Mouse (Mus musculus): ENCODE results near the gene Fgf3. TPM values are rescaled to one million over a fixed set of nuclear protein-coding genes. Genes with fewer than 3 reads are reported as not detected.
A peak's percentile ranks its signal among the peaks of the same experiment; 100 is the strongest.

Fgf3 gene
- polyA plus RNA-seq (2015; fragmentation: Nextera tagmentation; extraction: Ambion mirVana): 0.58 and 0.87 TPM in 2 replicates

- Histone ChIP-seq H3K9ac (replicated peaks; ENCODE audit: low read length) (peak within 1 kb of the TSS; percentile 50; the same call in 1 of the 2 replicates), H3K36me3 (ENCODE audit: insufficient read depth, low read length) (no peaks in the 10 kb centered on the region), H3K4me2 (replicated peaks; ENCODE audit: low read depth, low read length) (peak within 1 kb of the TSS; percentile 72), H3K4me3 (ENCODE audit: low read length) (peak within 1 kb of the TSS; percentile 49), H3K27me3 (ENCODE audit: insufficient read depth, low read length) (peaks cover 66% of the 10 kb centered on the region), H3K4me1 (ENCODE audit: insufficient read depth, low read length) (peaks cover 12% of the 10 kb centered on the region), H3K9me3 (ENCODE audit: low read length) (no peaks in the 10 kb centered on the region), H3K27ac (ENCODE audit: low read length) (no peak within 1 kb of the TSS)
- WGBS: 2% methylated on average over 40 of the region's 43 CpGs
- ATAC-seq (ENCODE audit: low FRiP score, low TSS enrichment): no peak
These were observed at the start of gene Fgf3 for GRCm38 (mm10) chr7:144837891-144838488. Gene Fgf3 (plus strand): TSS chr7:144838083.

DNA sequence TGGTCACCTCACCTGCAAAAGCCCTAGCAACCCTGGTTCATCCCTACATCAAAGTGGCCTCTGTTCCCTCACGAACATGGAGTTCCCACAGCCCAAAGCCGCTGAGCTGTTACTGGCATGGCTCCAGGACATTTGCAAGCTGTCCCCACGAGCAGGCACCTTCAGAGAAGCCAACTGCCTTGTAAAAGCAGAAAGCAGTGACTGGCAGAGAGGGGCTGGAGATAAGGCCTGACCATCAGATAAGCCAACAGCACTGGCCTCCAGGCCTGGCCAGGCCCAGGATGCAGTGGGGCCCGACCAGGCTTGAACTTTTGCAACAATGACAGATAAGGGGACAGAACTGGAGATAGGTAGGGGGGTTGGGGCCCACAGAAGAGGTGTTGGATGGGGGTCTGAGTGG is 49.3 kb upstream of the Fgf3 start:
- ATAC-seq (ENCODE audit: low FRiP score, low TSS enrichment): no peak; the same call in 1 of the 2 replicates
- H3K4me2 ChIP-seq (replicated peaks; ENCODE audit: low read depth, low read length): no peak overlapping the region
- no peak overlapping the region for H3K9ac ChIP-seq (replicated peaks; ENCODE audit: low read length)
- no peak overlapping the region for H3K4me3 ChIP-seq (ENCODE audit: low read length)
- no peaks in the 10 kb centered on the region for H3K36me3 ChIP-seq (ENCODE audit: insufficient read depth, low read length)
- no peak overlapping the region for H3K27ac ChIP-seq (ENCODE audit: low read length)
- WGBS: 32% methylated on average over 4 of the region's 4 CpGs
- H3K27me3 ChIP-seq (ENCODE audit: insufficient read depth, low read length): 0 out of 2 replicates have a peak, but pooled peaks cover 3% of the 10 kb centered on the region
- no peaks in the 10 kb centered on the region for H3K9me3 ChIP-seq (ENCODE audit: low read length)
- no peaks in the 10 kb centered on the region for H3K4me1 ChIP-seq (ENCODE audit: insufficient read depth, low read length)

- Histone ChIP-seq H3K27ac (ENCODE audit: low read length) (no peak overlapping the region), H3K36me3 (ENCODE audit: insufficient read depth, low read length) (no peaks in the 10 kb centered on the region), H3K27me3 (ENCODE audit: insufficient read depth, low read length) (0 out of 2 replicates have a peak, but pooled peaks cover 3% of the 10 kb centered on the region), H3K4me1 (ENCODE audit: insufficient read depth, low read length) (no peaks in the 10 kb centered on the region), H3K9me3 (ENCODE audit: low read length) (no peaks in the 10 kb centered on the region), H3K9ac (replicated peaks; ENCODE audit: low read length) (0 out of 2 replicates have a peak overlapping the region, but pooled peaks have one; percentile 22), H3K4me2 (replicated peaks; ENCODE audit: low read depth, low read length) (peak overlapping the region; percentile 48), H3K4me3 (ENCODE audit: low read length) (peak overlapping the region; percentile 34)
- ATAC-seq (ENCODE audit: low FRiP score, low TSS enrichment): no peak
- 43% methylated on average over 36 of the region's 36 CpGs for WGBS
These were observed 48.0 kb upstream of the Fgf3 start for GRCm38 (mm10) chr7:144789601-144790556.

- 87% methylated on average over 7 of the region's 7 CpGs for WGBS
These were observed 46.5 kb upstream of the Fgf3 start for GRCm38 (mm10) chr7:144791426-144791825.

DNA sequence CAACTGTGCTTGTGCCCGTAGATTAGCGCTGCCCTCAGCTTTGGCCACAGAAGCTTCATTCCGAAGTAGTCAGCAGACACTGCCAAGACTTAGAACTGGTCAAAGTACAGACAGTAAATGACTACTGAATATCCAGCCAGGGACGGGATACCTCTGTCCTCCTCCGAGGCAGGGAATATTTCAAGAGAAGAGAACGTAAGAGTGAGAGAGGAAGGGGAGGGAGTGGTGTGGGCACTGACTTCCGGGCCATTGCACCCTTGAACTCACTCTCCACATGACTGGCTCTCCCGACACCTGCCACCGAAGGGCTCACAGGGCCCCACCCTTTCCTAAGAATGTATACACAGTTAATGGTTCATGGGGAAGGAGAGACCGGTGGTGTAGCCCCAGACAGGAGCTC is 44.6 kb upstream of the Fgf3 start:
- H3K9me3 ChIP-seq (ENCODE audit: low read length): no peaks in the 10 kb centered on the region
- no peaks in the 10 kb centered on the region for H3K27me3 ChIP-seq (ENCODE audit: insufficient read depth, low read length)
- no peak overlapping the region for H3K4me3 ChIP-seq (ENCODE audit: low read length)
- no peak overlapping the region for H3K9ac ChIP-seq (replicated peaks; ENCODE audit: low read length)
- no peaks in the 10 kb centered on the region for H3K4me1 ChIP-seq (ENCODE audit: insufficient read depth, low read length)
- no peaks in the 10 kb centered on the region for H3K36me3 ChIP-seq (ENCODE audit: insufficient read depth, low read length)
- no peak overlapping the region for H3K4me2 ChIP-seq (replicated peaks; ENCODE audit: low read depth, low read length)
- peak; percentile 55; the same call in 1 of the 2 replicates for ATAC-seq (ENCODE audit: low FRiP score, low TSS enrichment)
- WGBS: 50% methylated on average over 10 of the region's 10 CpGs
- H3K27ac ChIP-seq (ENCODE audit: low read length): 0 out of 2 replicates have a peak overlapping the region, but pooled peaks have one; percentile 11

More at GRCm38 (mm10) chr7:144791426-144791825, 46.5 kb upstream of the Fgf3 start:
- Histone ChIP-seq H3K36me3 (ENCODE audit: insufficient read depth, low read length) (no peaks in the 10 kb centered on the region), H3K27me3 (ENCODE audit: insufficient read depth, low read length) (0 out of 2 replicates have a peak, but pooled peaks cover 3% of the 10 kb centered on the region), H3K9ac (replicated peaks; ENCODE audit: low read length) (no peak overlapping the region), H3K27ac (ENCODE audit: low read length) (no peak overlapping the region), H3K4me3 (ENCODE audit: low read length) (no peak overlapping the region), H3K9me3 (ENCODE audit: low read length) (no peaks in the 10 kb centered on the region), H3K4me1 (ENCODE audit: insufficient read depth, low read length) (no peaks in the 10 kb centered on the region), H3K4me2 (replicated peaks; ENCODE audit: low read depth, low read length) (no peak overlapping the region)
- ATAC-seq (ENCODE audit: low FRiP score, low TSS enrichment): no peak

DNA sequence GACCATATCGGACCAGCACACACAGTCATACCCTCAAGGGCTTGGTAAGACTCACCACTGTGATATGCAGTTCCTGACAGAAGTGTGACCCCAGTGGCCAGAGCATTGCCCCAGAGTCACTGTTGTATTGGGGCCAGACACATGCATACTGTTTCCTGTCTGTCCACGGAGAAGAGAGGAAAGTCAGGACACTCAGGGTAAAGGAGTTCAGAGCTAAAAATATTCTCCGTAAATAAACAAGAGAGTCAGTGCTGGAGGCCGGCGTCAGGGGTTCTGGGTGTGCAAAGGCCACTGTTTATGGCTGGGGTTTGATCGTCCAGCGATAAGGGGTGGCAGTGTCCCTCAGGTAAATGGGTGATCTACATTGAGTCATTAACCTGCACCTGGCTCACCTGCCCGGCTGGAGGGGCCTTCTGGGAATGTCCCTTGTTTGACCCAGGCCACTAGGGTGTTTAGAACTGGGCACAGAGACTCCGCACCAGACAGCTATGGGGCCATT is 41.9 kb upstream of the Fgf3 start:
- Histone ChIP-seq H3K9ac (replicated peaks; ENCODE audit: low read length) (no peak overlapping the region), H3K4me3 (ENCODE audit: low read length) (no peak overlapping the region), H3K4me1 (ENCODE audit: insufficient read depth, low read length) (no peaks in the 10 kb centered on the region), H3K27me3 (ENCODE audit: insufficient read depth, low read length) (no peaks in the 10 kb centered on the region), H3K27ac (ENCODE audit: low read length) (no peak overlapping the region), H3K4me2 (replicated peaks; ENCODE audit: low read depth, low read length) (no peak overlapping the region), H3K36me3 (ENCODE audit: insufficient read depth, low read length) (no peaks in the 10 kb centered on the region), H3K9me3 (ENCODE audit: low read length) (no peaks in the 10 kb centered on the region)
- no peak for ATAC-seq (ENCODE audit: low FRiP score, low TSS enrichment)
- 60% methylated on average over 9 of the region's 9 CpGs for WGBS

DNA sequence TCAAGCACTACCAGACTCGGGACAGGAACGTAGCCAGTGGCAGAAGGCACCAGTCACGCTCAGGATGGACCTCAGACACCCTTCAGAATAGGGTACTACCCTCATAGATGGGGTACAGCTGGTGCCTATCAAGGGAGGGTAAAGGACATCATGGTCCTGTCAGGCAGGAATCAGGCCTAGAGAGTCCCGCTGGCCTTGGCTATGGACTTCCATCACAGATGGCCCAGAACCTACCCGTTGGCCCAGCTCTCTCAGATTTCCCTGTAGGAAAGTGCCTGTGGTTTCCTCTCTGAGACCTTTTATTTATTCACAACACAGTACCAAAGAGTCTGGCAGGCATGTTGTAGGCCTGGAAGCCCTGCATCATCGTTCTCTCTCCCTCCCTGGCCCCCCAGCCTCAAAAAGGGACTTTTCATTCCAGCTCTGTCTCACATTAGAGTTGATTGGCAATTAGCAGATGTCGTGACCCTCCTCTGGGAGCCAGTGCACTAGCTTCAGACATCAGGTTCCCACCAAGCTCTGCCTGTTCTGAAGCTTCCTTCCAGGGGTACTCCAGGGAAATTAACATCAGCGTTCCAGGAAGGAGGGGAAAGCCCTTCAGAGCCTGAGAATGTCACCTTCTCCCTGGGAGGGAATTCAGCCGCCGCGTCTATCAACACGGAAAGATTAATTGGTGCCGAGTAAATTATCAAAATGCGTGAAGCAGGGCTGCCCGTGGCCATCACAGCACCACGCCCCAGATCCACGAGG is 40.7 kb upstream of the Fgf3 start:
- 72% methylated on average over 17 of the region's 17 CpGs for WGBS
- ATAC-seq (ENCODE audit: low FRiP score, low TSS enrichment): no peak
- no peak overlapping the region for H3K27ac ChIP-seq (ENCODE audit: low read length)
- no peak overlapping the region for H3K9ac ChIP-seq (replicated peaks; ENCODE audit: low read length)
- H3K4me3 ChIP-seq (ENCODE audit: low read length): no peak overlapping the region
- H3K4me1 ChIP-seq (ENCODE audit: insufficient read depth, low read length): no peaks in the 10 kb centered on the region
- no peak overlapping the region for H3K4me2 ChIP-seq (replicated peaks; ENCODE audit: low read depth, low read length)
- H3K9me3 ChIP-seq (ENCODE audit: low read length): no peaks in the 10 kb centered on the region
- H3K27me3 ChIP-seq (ENCODE audit: insufficient read depth, low read length): no peaks in the 10 kb centered on the region
- no peaks in the 10 kb centered on the region for H3K36me3 ChIP-seq (ENCODE audit: insufficient read depth, low read length)

DNA sequence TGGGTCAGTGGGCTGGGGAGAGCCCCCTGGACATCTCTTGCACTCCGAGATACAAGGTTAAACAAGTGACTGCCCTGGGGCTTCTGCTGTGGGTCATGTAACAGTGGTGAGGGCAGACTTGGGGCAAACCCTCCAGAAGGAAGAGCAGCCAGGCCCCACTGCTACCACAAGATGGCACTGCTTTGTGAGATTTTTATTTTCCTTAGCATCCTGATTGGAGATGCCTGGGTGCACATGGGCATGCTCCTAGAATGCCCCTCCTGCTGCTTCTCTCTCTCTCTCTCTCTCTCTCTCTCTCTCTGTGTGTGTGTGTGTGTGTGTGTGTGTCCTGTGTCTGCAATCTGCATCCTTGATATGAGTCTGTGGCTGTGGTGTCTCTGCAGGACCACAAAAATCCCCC is 39.4 kb upstream of the Fgf3 start:
- no peak overlapping the region for H3K9ac ChIP-seq (replicated peaks; ENCODE audit: low read length)
- ATAC-seq (ENCODE audit: low FRiP score, low TSS enrichment): no peak
- H3K4me1 ChIP-seq (ENCODE audit: insufficient read depth, low read length): no peaks in the 10 kb centered on the region
- no peaks in the 10 kb centered on the region for H3K27me3 ChIP-seq (ENCODE audit: insufficient read depth, low read length)
- no peaks in the 10 kb centered on the region for H3K36me3 ChIP-seq (ENCODE audit: insufficient read depth, low read length)
- WGBS: 25% methylated on average over 1 of the region's 1 CpGs
- no peaks in the 10 kb centered on the region for H3K9me3 ChIP-seq (ENCODE audit: low read length)
- no peak overlapping the region for H3K4me2 ChIP-seq (replicated peaks; ENCODE audit: low read depth, low read length)
- no peak overlapping the region for H3K27ac ChIP-seq (ENCODE audit: low read length)
- H3K4me3 ChIP-seq (ENCODE audit: low read length): no peak overlapping the region

GRCm38 (mm10) chr7:144807036-144807435 is 30.8 kb upstream of the Fgf3 start:
- Histone ChIP-seq H3K9me3 (ENCODE audit: low read length) (no peaks in the 10 kb centered on the region), H3K4me3 (ENCODE audit: low read length) (no peak overlapping the region), H3K4me2 (replicated peaks; ENCODE audit: low read depth, low read length) (no peak overlapping the region), H3K9ac (replicated peaks; ENCODE audit: low read length) (no peak overlapping the region), H3K36me3 (ENCODE audit: insufficient read depth, low read length) (no peaks in the 10 kb centered on the region), H3K27ac (ENCODE audit: low read length) (no peak overlapping the region), H3K4me1 (ENCODE audit: insufficient read depth, low read length) (no peaks in the 10 kb centered on the region), H3K27me3 (ENCODE audit: insufficient read depth, low read length) (no peaks in the 10 kb centered on the region)
- no peak for ATAC-seq (ENCODE audit: low FRiP score, low TSS enrichment)
- WGBS: 56% methylated on average over 6 of the region's 6 CpGs

Data from kidney, embryonic 16.5 days (tissue).